Mouse (Mus musculus): ENCODE results near the gene Fam83f. TPM values are rescaled to one million over a fixed set of nuclear protein-coding genes. Genes with fewer than 3 reads are reported as not detected.

The Fam83f gene
- polyA plus RNA-seq, 1 experiment: 0.50 TPM

- TF ChIP-seq POLR2A (IDR thresholded peaks at IDR 0.05; ENCODE audit: extremely low read depth, insufficient read depth, low read length) (no peak), CTCF (IDR thresholded peaks at IDR 0.05; ENCODE audit: extremely low read depth, insufficient read depth, low read length) (no peak)
- H3K4me3 ChIP-seq (ENCODE audit: insufficient read depth, low read length): no peak overlapping the region
- H3K27ac ChIP-seq (ENCODE audit: insufficient read depth, low read length): no peak overlapping the region
- peaks cover 22% of the 10 kb centered on the region for H3K4me1 ChIP-seq (ENCODE audit: control insufficient read depth, insufficient read depth, low read length)
Observed at GRCm38 (mm10) chr15:80682343-80682742, 10.7 kb downstream of the Fam83f start.

DNA sequence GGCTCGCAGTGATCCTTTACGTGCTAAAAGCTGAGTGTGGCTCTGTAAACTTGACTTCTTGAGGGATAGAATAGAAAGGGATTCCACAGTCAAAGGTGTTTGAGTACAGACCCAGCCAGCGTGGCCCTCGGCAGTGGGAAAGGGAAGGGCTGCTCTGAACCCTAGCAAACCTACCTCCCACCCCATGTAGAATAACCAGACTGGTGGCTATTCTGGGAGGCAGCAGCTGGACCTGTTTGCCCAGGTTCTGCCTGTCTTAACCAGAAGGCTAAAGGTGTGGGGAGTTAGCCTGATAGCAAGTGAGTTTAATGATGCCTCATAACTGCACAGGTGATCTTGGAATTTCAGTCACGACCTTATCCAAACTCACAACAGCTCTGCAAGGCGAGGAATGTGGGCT lies 11.5 kb downstream of the Fam83f start:
- TF ChIP-seq CTCF (IDR thresholded peaks at IDR 0.05; ENCODE audit: extremely low read depth, insufficient read depth, low read length) (no peak), POLR2A (IDR thresholded peaks at IDR 0.05; ENCODE audit: extremely low read depth, insufficient read depth, low read length) (no peak)
- H3K4me3 ChIP-seq (ENCODE audit: insufficient read depth, low read length): no peak overlapping the region
- H3K4me1 ChIP-seq (ENCODE audit: control insufficient read depth, insufficient read depth, low read length): peaks cover 22% of the 10 kb centered on the region
- H3K27ac ChIP-seq (ENCODE audit: insufficient read depth, low read length): no peak overlapping the region

DNA sequence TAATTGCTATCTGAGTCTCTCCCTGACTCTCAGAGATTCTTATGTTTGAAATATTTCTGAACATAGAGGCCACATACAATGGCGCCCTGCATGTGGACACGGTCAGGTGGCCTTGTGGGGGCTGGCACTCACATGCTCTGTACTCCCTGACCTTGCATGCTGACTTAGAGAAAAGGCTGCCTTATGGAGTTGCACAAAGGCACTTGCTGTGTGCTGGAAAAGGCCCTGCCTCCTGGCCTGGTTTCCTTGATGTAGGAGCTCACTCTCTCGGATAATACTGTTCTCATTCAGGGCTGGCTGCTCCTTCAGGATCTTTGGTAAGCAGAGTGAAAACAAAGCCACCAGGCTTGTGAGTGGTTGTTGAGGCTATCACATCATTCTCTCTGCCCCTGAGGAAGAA lies 12.3 kb downstream of the Fam83f start:
- no peak overlapping the region for H3K27ac ChIP-seq (ENCODE audit: insufficient read depth, low read length)
- TF ChIP-seq CTCF (IDR thresholded peaks at IDR 0.05; ENCODE audit: extremely low read depth, insufficient read depth, low read length) (no peak), POLR2A (IDR thresholded peaks at IDR 0.05; ENCODE audit: extremely low read depth, insufficient read depth, low read length) (no peak)
- peaks cover 22% of the 10 kb centered on the region for H3K4me1 ChIP-seq (ENCODE audit: control insufficient read depth, insufficient read depth, low read length)
- H3K4me3 ChIP-seq (ENCODE audit: insufficient read depth, low read length): no peak overlapping the region

DNA sequence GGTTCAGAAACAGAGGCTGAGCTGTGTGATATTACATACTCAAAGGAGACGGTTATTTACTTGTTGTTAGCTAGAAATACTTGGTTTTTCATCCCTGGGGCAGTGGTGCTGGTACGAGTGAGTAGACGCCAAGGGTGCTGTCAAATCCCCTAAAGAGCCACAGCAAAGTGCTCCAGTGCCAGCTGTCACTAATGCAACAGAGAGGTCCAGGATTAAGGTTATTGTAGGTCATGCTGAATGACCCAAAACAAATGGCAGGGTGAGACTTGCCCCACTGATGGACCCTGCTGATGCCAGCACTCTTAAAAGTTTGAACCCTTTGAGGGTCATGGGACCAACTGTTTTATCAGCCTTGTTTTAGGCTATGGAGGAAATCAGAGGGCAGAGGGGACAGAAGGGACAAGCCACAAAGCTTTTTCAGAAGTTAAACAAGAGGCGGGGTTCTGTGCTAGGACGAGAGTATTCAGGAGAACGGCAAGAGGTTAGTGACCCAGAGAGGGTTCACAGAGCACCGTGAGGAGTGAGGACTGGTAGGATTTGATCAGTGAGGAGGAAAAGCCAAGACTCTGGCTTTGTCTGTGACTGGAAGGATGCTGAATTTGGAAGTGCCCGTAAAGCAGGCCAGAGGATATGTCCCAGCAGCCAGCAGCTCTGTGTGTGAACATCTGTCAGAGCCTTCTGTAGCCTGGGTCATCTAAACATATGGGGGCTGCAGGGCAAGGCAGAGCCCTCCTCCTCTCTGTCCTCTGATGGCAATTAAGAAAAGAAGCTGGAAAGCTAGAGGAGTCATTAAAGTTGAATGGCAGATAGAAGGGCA lies 13.3 kb downstream of the Fam83f start:
- H3K4me3 ChIP-seq (ENCODE audit: insufficient read depth, low read length): no peak overlapping the region
- peaks cover 17% of the 10 kb centered on the region for H3K4me1 ChIP-seq (ENCODE audit: control insufficient read depth, insufficient read depth, low read length)
- no peak overlapping the region for H3K27ac ChIP-seq (ENCODE audit: insufficient read depth, low read length)
- no peak for TF ChIP-seq POLR2A (IDR thresholded peaks at IDR 0.05; ENCODE audit: extremely low read depth, insufficient read depth, low read length)
- no peak for TF ChIP-seq CTCF (IDR thresholded peaks at IDR 0.05; ENCODE audit: extremely low read depth, insufficient read depth, low read length)

GRCm38 (mm10) chr15:80685603-80685895 lies 13.9 kb downstream of the Fam83f start:
- TF ChIP-seq CTCF (IDR thresholded peaks at IDR 0.05; ENCODE audit: extremely low read depth, insufficient read depth, low read length): no peak
- TF ChIP-seq POLR2A (IDR thresholded peaks at IDR 0.05; ENCODE audit: extremely low read depth, insufficient read depth, low read length): no peak
- Histone ChIP-seq H3K27ac (ENCODE audit: insufficient read depth, low read length) (no peak overlapping the region), H3K4me3 (ENCODE audit: insufficient read depth, low read length) (no peak overlapping the region), H3K4me1 (ENCODE audit: control insufficient read depth, insufficient read depth, low read length) (peaks cover 16% of the 10 kb centered on the region)

GRCm38 (mm10) chr15:80688536-80688935 lies 16.9 kb downstream of the Fam83f start:
- H3K4me1 ChIP-seq (ENCODE audit: control insufficient read depth, insufficient read depth, low read length): peaks cover 12% of the 10 kb centered on the region
- H3K27ac ChIP-seq (ENCODE audit: insufficient read depth, low read length): no peak overlapping the region
- no peak overlapping the region for H3K4me3 ChIP-seq (ENCODE audit: insufficient read depth, low read length)
- TF ChIP-seq POLR2A (IDR thresholded peaks at IDR 0.05; ENCODE audit: extremely low read depth, insufficient read depth, low read length): no peak
- no peak for TF ChIP-seq CTCF (IDR thresholded peaks at IDR 0.05; ENCODE audit: extremely low read depth, insufficient read depth, low read length)

DNA sequence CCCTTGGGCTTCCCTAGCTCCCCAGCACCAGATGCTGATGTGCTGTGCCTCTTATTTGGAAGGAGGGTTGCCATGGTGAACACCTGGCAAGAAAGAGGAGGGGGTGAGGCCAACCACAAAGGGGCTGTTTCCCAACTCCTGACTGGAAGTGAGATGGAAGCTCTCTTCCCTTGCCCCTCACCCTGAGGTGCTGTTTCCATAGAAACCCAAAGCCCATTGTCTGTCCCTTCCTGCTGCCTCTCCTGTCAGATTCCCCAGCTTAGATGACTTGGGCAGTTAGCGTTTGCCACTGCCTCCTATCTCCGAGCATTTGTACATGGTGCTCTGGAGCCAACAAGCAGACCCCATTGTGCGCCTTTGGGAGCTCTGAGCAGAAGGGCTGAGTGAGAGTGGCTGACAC lies 21.8 kb downstream of the Fam83f start:
- no peak overlapping the region for H3K4me3 ChIP-seq (ENCODE audit: insufficient read depth, low read length)
- TF ChIP-seq CTCF (IDR thresholded peaks at IDR 0.05; ENCODE audit: extremely low read depth, insufficient read depth, low read length) (no peak), POLR2A (IDR thresholded peaks at IDR 0.05; ENCODE audit: extremely low read depth, insufficient read depth, low read length) (no peak)
- no peak overlapping the region for H3K27ac ChIP-seq (ENCODE audit: insufficient read depth, low read length)
- 0 out of 2 replicates have a peak, but pooled peaks cover 2% of the 10 kb centered on the region for H3K4me1 ChIP-seq (ENCODE audit: control insufficient read depth, insufficient read depth, low read length)

DNA sequence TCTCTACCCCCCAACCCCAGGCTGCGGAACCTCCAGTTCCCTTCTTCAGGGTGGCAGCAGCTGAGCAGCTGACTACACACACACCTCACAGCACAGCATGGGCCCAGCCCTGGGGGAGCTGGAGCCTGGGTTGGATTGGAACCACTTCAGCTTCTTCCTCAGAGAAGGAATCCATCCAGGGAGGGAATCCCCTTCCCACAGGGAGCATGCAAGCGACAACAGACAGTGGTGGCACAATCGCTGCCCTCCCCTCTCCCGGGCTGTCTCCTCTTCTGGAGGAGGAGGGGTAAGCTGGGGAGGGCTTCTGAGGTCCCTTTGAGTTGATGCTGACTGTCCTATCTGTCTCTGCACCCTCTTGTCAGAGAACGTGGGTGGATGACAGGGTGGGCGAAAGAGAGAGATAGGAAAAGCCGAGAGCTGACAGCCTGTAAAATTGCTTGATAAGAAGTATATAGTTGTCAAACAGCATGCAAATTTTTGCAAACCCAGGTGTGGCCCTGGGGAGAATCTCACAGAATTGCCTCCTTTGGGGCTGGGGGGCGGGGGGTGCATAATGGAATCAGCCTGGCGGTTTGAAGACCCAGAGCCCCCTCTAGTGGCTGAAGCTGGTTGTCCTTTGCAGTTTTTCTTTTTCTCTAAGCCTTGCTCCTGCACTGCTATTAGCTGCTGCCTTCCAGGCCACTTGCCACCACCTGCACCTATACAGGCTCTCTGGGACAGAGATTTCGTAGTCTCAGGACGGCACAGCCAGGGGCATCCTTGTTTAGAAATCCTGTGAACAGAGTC lies 22.7 kb downstream of the Fam83f start:
- H3K27ac ChIP-seq (ENCODE audit: insufficient read depth, low read length): no peak overlapping the region
- TF ChIP-seq POLR2A (IDR thresholded peaks at IDR 0.05; ENCODE audit: extremely low read depth, insufficient read depth, low read length) (no peak), CTCF (IDR thresholded peaks at IDR 0.05; ENCODE audit: extremely low read depth, insufficient read depth, low read length) (peak; percentile 52; the same call in 1 of the 2 replicates)
- H3K4me3 ChIP-seq (ENCODE audit: insufficient read depth, low read length): no peak overlapping the region
- 0 out of 2 replicates have a peak, but pooled peaks cover 2% of the 10 kb centered on the region for H3K4me1 ChIP-seq (ENCODE audit: control insufficient read depth, insufficient read depth, low read length)

DNA sequence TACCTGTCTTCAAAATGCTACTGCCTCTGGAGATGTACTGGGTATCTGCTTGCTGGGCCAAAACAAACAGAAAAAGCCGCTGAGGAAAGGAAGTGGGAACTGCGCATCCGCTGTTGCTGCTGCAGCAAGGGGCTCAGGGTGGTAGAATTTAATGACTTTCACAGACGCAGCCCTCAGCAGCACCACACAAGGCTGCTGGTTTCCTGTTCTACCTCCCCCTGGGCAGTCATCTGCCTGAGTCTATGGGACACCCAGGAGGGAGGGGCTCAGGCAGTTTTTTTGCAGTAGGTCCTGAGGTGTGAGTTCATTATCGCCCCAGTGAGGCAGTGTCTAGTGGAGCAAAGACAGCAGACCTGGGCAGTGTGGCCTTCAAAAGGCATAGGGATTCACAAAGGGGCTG lies 25.9 kb downstream of the Fam83f start:
- Histone ChIP-seq H3K4me3 (ENCODE audit: insufficient read depth, low read length) (no peak overlapping the region), H3K4me1 (ENCODE audit: control insufficient read depth, insufficient read depth, low read length) (0 out of 2 replicates have a peak, but pooled peaks cover 2% of the 10 kb centered on the region), H3K27ac (ENCODE audit: insufficient read depth, low read length) (no peak overlapping the region)
- no peak for TF ChIP-seq POLR2A (IDR thresholded peaks at IDR 0.05; ENCODE audit: extremely low read depth, insufficient read depth, low read length)
- TF ChIP-seq CTCF (IDR thresholded peaks at IDR 0.05; ENCODE audit: extremely low read depth, insufficient read depth, low read length): no peak

Data from cortical plate, adult 2 months (tissue).